13 mouse cellular contexts compared by ENCODE assay signal in genomic region chr19:57926941-57927471, GRCm38 (mm10).
DNase-seq lines count a peak whose midpoint lies in the region; ATAC-seq and TF ChIP-seq lines count a peak whose summit lies in the region.
"Had no signal": no experiment of that assay in that cellular context is flagged by ENCODE, and none has a peak within 500 bp of the region (broad histone marks: within the 10 kb centered on the region; RNA-seq: fewer than 3 reads in every experiment).

No protein-coding gene starts in this region.

- H3K79me2 ChIP-seq in MEL (ENCODE audit: control insufficient read depth, insufficient read depth, low read length, poor library complexity): no peaks in the 10 kb centered on the region; the same call in 1 of the 2 replicates

- peaks cover 21% of the 10 kb centered on the region for H3K4me1 ChIP-seq in forebrain, embryonic 13.5 days
- H3K4me1 ChIP-seq in forebrain, embryonic 11.5 days (replicated peaks; ENCODE audit: control insufficient read depth, insufficient read depth, low read length): peaks cover 4% of the 10 kb centered on the region; the same call in 1 of the 2 replicates
- peaks cover 2 to 10% of the 10 kb centered on the region in 2 experiments; a peak in 3 of 4 replicates for H3K4me1 ChIP-seq in MEL (ENCODE audit: control insufficient read depth in 1 of 2, insufficient read depth in 2 of 2, low read length in 2 of 2)
- H3K4me1 ChIP-seq in hindbrain, embryonic 13.5 days (replicated peaks): peaks cover 26% of the 10 kb centered on the region
- no peaks in the 10 kb centered on the region for H3K4me1 ChIP-seq in midbrain, postnatal 0 days (ENCODE audit: insufficient read depth, low read length)

- no peaks in the 10 kb centered on the region for H3K27me3 ChIP-seq in forebrain, embryonic 13.5 days
- H3K27me3 ChIP-seq in forebrain, embryonic 11.5 days (ENCODE audit: control insufficient read depth, insufficient read depth, low read length): no peaks in the 10 kb centered on the region
- H3K27me3 ChIP-seq in MEL (ENCODE audit: control insufficient read depth in 1 of 2, insufficient read depth in 2 of 2, low read length in 2 of 2): no peaks in the 10 kb centered on the region
- peaks cover 6% of the 10 kb centered on the region for H3K27me3 ChIP-seq in hindbrain, embryonic 13.5 days
- H3K27me3 ChIP-seq in midbrain, postnatal 0 days (ENCODE audit: insufficient read depth, low read length): no peaks in the 10 kb centered on the region
- H3K27me3 ChIP-seq: liver, embryonic 12.5 days had no signal

- H3K4me3 ChIP-seq in forebrain, embryonic 13.5 days: no peak overlapping the region
- H3K4me3 ChIP-seq in forebrain, embryonic 11.5 days (ENCODE audit: low read depth, low read length): no peak overlapping the region
- peak overlapping the region; percentile 42 to 47 for H3K4me3 ChIP-seq in MEL (ENCODE audit: control insufficient read depth in 1 of 2, insufficient read depth in 1 of 2, low read depth in 2 of 2, low read length in 2 of 2)
- H3K4me3 ChIP-seq in hindbrain, embryonic 13.5 days: no peak overlapping the region
- H3K4me3 ChIP-seq in midbrain, postnatal 0 days (ENCODE audit: low read depth, low read length): no peak overlapping the region
- H3K4me3 ChIP-seq: liver, embryonic 12.5 days had no signal

- H3K4me2 ChIP-seq in forebrain, embryonic 13.5 days: peak overlapping the region; percentile 43
- no peak overlapping the region; the same call in 1 of the 2 replicates for H3K4me2 ChIP-seq in forebrain, embryonic 11.5 days (ENCODE audit: low read depth, low read length, severe bottlenecking)
- peak overlapping the region; percentile 33 for H3K4me2 ChIP-seq in hindbrain, embryonic 13.5 days
- peak overlapping the region; percentile 26; the same call in 1 of the 2 replicates for H3K4me2 ChIP-seq in midbrain, postnatal 0 days (ENCODE audit: low read depth, low read length, poor library complexity, severe bottlenecking)

- DNase-seq in forebrain, embryonic 11.5 days (ENCODE audit: low spot score): no peak
- DNase-seq in MEL (ENCODE audit: low read depth, low spot score): peak; percentile 74
- DNase-seq in midbrain, postnatal 0 days (ENCODE audit: low spot score): peak; percentile 31
- no peak for DNase-seq in cerebellum, adult 18-20 months
- DNase-seq: B cell, adult 2 months; cerebellum, adult 9-11 months; heart, postnatal 10 days; kidney, adult 2 months had no signal

- no peaks in the 10 kb centered on the region for H3K36me3 ChIP-seq in forebrain, embryonic 13.5 days (ENCODE audit: poor library complexity, severe bottlenecking)
- H3K36me3 ChIP-seq in forebrain, embryonic 11.5 days (ENCODE audit: control insufficient read depth, insufficient read depth, low read length): no peaks in the 10 kb centered on the region
- peaks cover 0 to 7% of the 10 kb centered on the region in 2 experiments; a peak in 1 of 4 replicates for H3K36me3 ChIP-seq in MEL (ENCODE audit: control insufficient read depth in 1 of 2, insufficient read depth in 2 of 2, low read length in 2 of 2)
- no peaks in the 10 kb centered on the region for H3K36me3 ChIP-seq in hindbrain, embryonic 13.5 days
- no peaks in the 10 kb centered on the region for H3K36me3 ChIP-seq in midbrain, postnatal 0 days (ENCODE audit: insufficient read depth, low read length)
- H3K36me3 ChIP-seq: liver, embryonic 12.5 days had no signal

- H3K9ac ChIP-seq in forebrain, embryonic 13.5 days: no peak overlapping the region
- H3K9ac ChIP-seq in forebrain, embryonic 11.5 days (ENCODE audit: low read length): no peak overlapping the region
- H3K9ac ChIP-seq in MEL (ENCODE audit: control insufficient read depth, low read depth, low read length, poor library complexity, severe bottlenecking): no peak overlapping the region
- H3K9ac ChIP-seq in hindbrain, embryonic 13.5 days: 0 out of 2 replicates have a peak overlapping the region, but pooled peaks have one; percentile 21
- H3K9ac ChIP-seq in midbrain, postnatal 0 days (replicated peaks; ENCODE audit: low read length, poor library complexity, severe bottlenecking): no peak overlapping the region
- H3K9ac ChIP-seq: liver, embryonic 12.5 days had no signal

- TF ChIP-seq RAD21 in MEL (IDR thresholded peaks at IDR 0.05; ENCODE audit: low read depth, low read length): no peak

- H3K27ac ChIP-seq in forebrain, embryonic 13.5 days: peak overlapping the region; percentile 15; the same call in 1 of the 2 replicates
- H3K27ac ChIP-seq in forebrain, embryonic 11.5 days (ENCODE audit: low read depth, low read length): no peak overlapping the region
- peak overlapping the region; percentile 46 for H3K27ac ChIP-seq in MEL (ENCODE audit: control insufficient read depth, low read depth, low read length)
- H3K27ac ChIP-seq in hindbrain, embryonic 13.5 days: no peak overlapping the region
- no peak overlapping the region for H3K27ac ChIP-seq in midbrain, postnatal 0 days (ENCODE audit: low read depth, low read length)

- ATAC-seq in forebrain, embryonic 13.5 days: no peak
- no peak for ATAC-seq in forebrain, embryonic 11.5 days (replicated peaks; ENCODE audit: low FRiP score)
- ATAC-seq in hindbrain, embryonic 13.5 days (ENCODE audit: low FRiP score): no peak
- ATAC-seq in midbrain, postnatal 0 days (ENCODE audit: low FRiP score): no peak
- ATAC-seq in CD4-positive, CD25-positive, alpha-beta regulatory T cell, adult 4 months: no peak
- ATAC-seq in inflammation-experienced regulatory T-cells, adult 6 months: no peak

- no peak for TF ChIP-seq CTCF in MEL (IDR thresholded peaks at IDR 0.05 in 2 of 3, conservative IDR thresholded peaks at IDR 0.05 in 1 of 3; ENCODE audit: control insufficient read depth in 1 of 3, insufficient read depth in 1 of 3, low read depth in 2 of 3, low read length in 3 of 3, poor library complexity in 1 of 3, severe bottlenecking in 1 of 3)
- TF ChIP-seq CTCF in midbrain, postnatal 0 days (IDR thresholded peaks at IDR 0.05): no peak

- 10% methylated on average over 10 of the region's 10 CpGs for WGBS in forebrain, embryonic 13.5 days
- WGBS in forebrain, embryonic 11.5 days: 30% methylated on average over 10 of the region's 10 CpGs
- WGBS in hindbrain, embryonic 13.5 days: 16% methylated on average over 10 of the region's 10 CpGs
- WGBS in midbrain, postnatal 0 days: 16% methylated on average over 10 of the region's 10 CpGs

- no peak for TF ChIP-seq POLR2A in MEL (IDR thresholded peaks at IDR 0.05; ENCODE audit: control insufficient read depth in 1 of 2, insufficient read depth in 1 of 2, low read depth in 1 of 2, low read length in 2 of 2, poor library complexity in 1 of 2)

- TF ChIP-seq EP300 in MEL (IDR thresholded peaks at IDR 0.05; ENCODE audit: low read depth in 1 of 2, low read length in 2 of 2): no peak; a peak in 1 of 4 replicates

- no peaks in the 10 kb centered on the region for H3K9me3 ChIP-seq in forebrain, embryonic 13.5 days (replicated peaks)
- H3K9me3 ChIP-seq in forebrain, embryonic 11.5 days (ENCODE audit: control insufficient read depth, low read length): no peaks in the 10 kb centered on the region
- no peaks in the 10 kb centered on the region for H3K9me3 ChIP-seq in MEL (replicated peaks; ENCODE audit: insufficient read depth, low read length)
- H3K9me3 ChIP-seq in hindbrain, embryonic 13.5 days: no peaks in the 10 kb centered on the region
- H3K9me3 ChIP-seq in midbrain, postnatal 0 days (ENCODE audit: low read length): no peaks in the 10 kb centered on the region
- H3K9me3 ChIP-seq: liver, embryonic 12.5 days had no signal

TF ChIP-seq in MEL, 35 proteins besides CTCF, POLR2A, EP300 and RAD21:
- TF ChIP-seq GATA1 (IDR thresholded peaks at IDR 0.05; ENCODE audit: low read depth, low read length): no peak
- TF ChIP-seq HCFC1 (IDR thresholded peaks at IDR 0.05; ENCODE audit: low read depth, low read length): no peak
- TF ChIP-seq BHLHE40 (IDR thresholded peaks at IDR 0.05; ENCODE audit: borderline replicate concordance, low read depth, low read length): peak; percentile 86
- peak; percentile 36; the same call in 1 of the 2 replicates for TF ChIP-seq SIN3A (IDR thresholded peaks at IDR 0.05; ENCODE audit: low read length)
- TF ChIP-seq ETS1 (IDR thresholded peaks at IDR 0.05; ENCODE audit: low read depth, low read length): peak; percentile 19; the same call in 1 of the 2 replicates
- TF ChIP-seq CHD1 (IDR thresholded peaks at IDR 0.05; ENCODE audit: low read depth, low read length): no peak
- no peak for TF ChIP-seq MAFK (IDR thresholded peaks at IDR 0.05; ENCODE audit: borderline replicate concordance, low read depth, low read length)
- no peak for TF ChIP-seq ZMIZ1 (IDR thresholded peaks at IDR 0.05; ENCODE audit: low read depth, low read length)
- no peak for TF ChIP-seq CHD2 (IDR thresholded peaks at IDR 0.05; ENCODE audit: low read length)
- TF ChIP-seq MXI1 (IDR thresholded peaks at IDR 0.05; ENCODE audit: low read depth, low read length): peak; percentile 37; the same call in 1 of the 2 replicates
- TF ChIP-seq ELF1 (IDR thresholded peaks at IDR 0.05; ENCODE audit: low read depth, low read length): no peak
- no peak for TF ChIP-seq USF2 (IDR thresholded peaks at IDR 0.05; ENCODE audit: borderline replicate concordance in 1 of 2, insufficient read depth in 1 of 2, low read depth in 1 of 2, low read length in 2 of 2)
- peak; percentile 87 for TF ChIP-seq MAX (IDR thresholded peaks at IDR 0.05; ENCODE audit: low read length)
- TF ChIP-seq TAL1 (IDR thresholded peaks at IDR 0.05; ENCODE audit: low read length): no peak
- TF ChIP-seq POLR2AphosphoS2 (IDR thresholded peaks at IDR 0.05; ENCODE audit: low read length): no peak
- TF ChIP-seq MYB (IDR thresholded peaks at IDR 0.05; ENCODE audit: low read depth, low read length): no peak
- TF ChIP-seq MYC (IDR thresholded peaks at IDR 0.05; ENCODE audit: low read depth, low read length): 0 out of 2 replicates have a peak, but pooled peaks have one; percentile 31
- no peak for TF ChIP-seq KAT2A (conservative IDR thresholded peaks at IDR 0.05; ENCODE audit: low read depth, low read length)
- no peak for TF ChIP-seq ZC3H11A (IDR thresholded peaks at IDR 0.05; ENCODE audit: low read depth, low read length)
- no peak for TF ChIP-seq ZNF384 (IDR thresholded peaks at IDR 0.05; ENCODE audit: low read depth, low read length)
- TF ChIP-seq TCF12 (IDR thresholded peaks at IDR 0.05; ENCODE audit: low read depth, low read length): no peak
TF ChIP-seq in MEL: peak in this region for 6.

Comparison
In these comparisons a context has a peak if more than half of its experiments do, and no peak if none do; other contexts are left out.
1. H3K27ac ChIP-seq: peak in forebrain, embryonic 13.5 days (single experiment) and MEL (single experiment); none in forebrain, embryonic 11.5 days (single experiment), hindbrain, embryonic 13.5 days (single experiment) and midbrain, postnatal 0 days (single experiment).
2. H3K4me3 ChIP-seq: peak in MEL (2 of 2); none in forebrain, embryonic 13.5 days (single experiment), forebrain, embryonic 11.5 days (single experiment), hindbrain, embryonic 13.5 days (single experiment) and midbrain, postnatal 0 days (single experiment).
3. DNase-seq: peak in MEL (single experiment) and midbrain, postnatal 0 days (single experiment); none in forebrain, embryonic 11.5 days (single experiment) and cerebellum, adult 18-20 months (0 of 2).